Mouse (Mus musculus) MEL (cell line): ENCODE data around the gene Ccdc155. TPM values are rescaled to one million over a fixed set of nuclear protein-coding genes. Genes with fewer than 3 reads are reported as not detected.

Experiments
- DNase-seq: peaks from one replicate; pipeline ENCODE4 v3.0.0; 2011; ENCODE audit warnings: low read depth, low spot score
- H3K27ac ChIP-seq: 2 replicates; pipeline ENCODE4 v1.5.1; 2012; ENCODE audit warnings: low read depth, mild to moderate bottlenecking, control low read depth, low read length, moderate library complexity; ENCODE audit not compliant: control insufficient read depth
- H3K27me3 ChIP-seq, 2 experiments: fragments of 150-350 bp in 1 of 2; sonication (generic) in 1 of 2; 2 replicates each; pipeline ENCODE4 v1.6.1; 2012; ENCODE audit warnings: low read length in 2 of 2, mild to moderate bottlenecking in 2 of 2, improper control_type of control experiment in 1 of 2, moderate library complexity in 1 of 2; ENCODE audit not compliant: insufficient read depth in 2 of 2, control insufficient read depth in 1 of 2
- H3K36me3 ChIP-seq, 2 experiments: 2 replicates each; pipeline ENCODE4 v1.6.1; 2012 to 2014; ENCODE audit warnings: low read length in 2 of 2, improper control_type of control experiment in 1 of 2, inconsistent platforms in 1 of 2, mild to moderate bottlenecking in 1 of 2; ENCODE audit not compliant: insufficient read depth in 2 of 2, control insufficient read depth in 1 of 2
- H3K4me1 ChIP-seq, 2 experiments: fragments of 150-350 bp in 1 of 2; sonication (generic) in 1 of 2; 2 replicates each; pipeline ENCODE4 v1.6.1; 2012; ENCODE audit warnings: low read length in 2 of 2, improper control_type of control experiment in 1 of 2, mild to moderate bottlenecking in 1 of 2; ENCODE audit not compliant: insufficient read depth in 2 of 2, control insufficient read depth in 1 of 2
- H3K4me3 ChIP-seq, 2 experiments: fragments of 150-350 bp in 1 of 2; sonication (generic) in 1 of 2; 2 replicates each; pipeline ENCODE4 v1.5.1; 2012; ENCODE audit warnings: low read depth in 2 of 2, low read length in 2 of 2, mild to moderate bottlenecking in 2 of 2, moderate library complexity in 2 of 2, control low read depth in 1 of 2, improper control_type of control experiment in 1 of 2; ENCODE audit not compliant: control insufficient read depth in 1 of 2, insufficient read depth in 1 of 2
- H3K79me2 ChIP-seq: 2 replicates; pipeline ENCODE4 v1.6.1; 2012; ENCODE audit warnings: mild to moderate bottlenecking, low read length, moderate library complexity; ENCODE audit not compliant: control insufficient read depth, poor library complexity, insufficient read depth
- H3K9ac ChIP-seq: 2 replicates; pipeline ENCODE4 v1.6.1; 2012; ENCODE audit warnings: low read depth, mild to moderate bottlenecking, control low read depth, low read length, moderate library complexity; ENCODE audit not compliant: control insufficient read depth, poor library complexity, severe bottlenecking
- H3K9me3 ChIP-seq: fragments of 150-350 bp; sonication (generic); replicated peaks from 2 replicates; pipeline ENCODE4 v1.6.1; 2012; ENCODE audit warnings: mild to moderate bottlenecking, low read length, improper control_type of control experiment, moderate library complexity; ENCODE audit not compliant: insufficient read depth
- BHLHE40 ChIP-seq: IDR thresholded peaks from 2 replicates; pipeline ENCODE4 v1.6.1; 2012; ENCODE audit warnings: low read depth, mild to moderate bottlenecking, inconsistent platforms, low read length, improper control_type of control experiment, borderline replicate concordance
- CHD1 ChIP-seq: IDR thresholded peaks from 2 replicates; pipeline ENCODE4 v1.6.1; 2012; ENCODE audit warnings: low read depth, mild to moderate bottlenecking, inconsistent platforms, low read length, improper control_type of control experiment
- CHD2 ChIP-seq: IDR thresholded peaks from 2 replicates; pipeline ENCODE4 v1.6.1; 2011; ENCODE audit warnings: low read length, improper control_type of control experiment
- CTCF ChIP-seq, 3 experiments: IDR thresholded peaks in 2 of 3; conservative IDR thresholded peaks in 1 of 3; 2 replicates each; pipeline ENCODE4 v1.5.1; 2011 to 2012; ENCODE audit warnings: low read length in 3 of 3, low read depth in 2 of 3, mild to moderate bottlenecking in 2 of 3, improper control_type of control experiment in 1 of 3, inconsistent platforms in 1 of 3, mixed read lengths in 1 of 3, moderate library complexity in 1 of 3; ENCODE audit not compliant: control insufficient read depth in 1 of 3, insufficient read depth in 1 of 3, poor library complexity in 1 of 3, severe bottlenecking in 1 of 3
- E2F4 ChIP-seq: IDR thresholded peaks from 2 replicates; pipeline ENCODE4 v1.6.1; 2011; ENCODE audit warnings: low read depth, low read length, improper control_type of control experiment, borderline replicate concordance
- ELF1 ChIP-seq: IDR thresholded peaks from 2 replicates; pipeline ENCODE4 v1.6.1; 2014; ENCODE audit warnings: low read depth, mild to moderate bottlenecking, inconsistent platforms, low read length, improper control_type of control experiment, moderate library complexity
- EP300 ChIP-seq, 2 experiments: IDR thresholded peaks; 2 replicates each; pipeline ENCODE4 v1.6.1; 2011; ENCODE audit warnings: improper control_type of control experiment in 2 of 2, low read length in 2 of 2, low read depth in 1 of 2, mild to moderate bottlenecking in 1 of 2
- GABPA ChIP-seq: IDR thresholded peaks from 2 replicates; pipeline ENCODE4 v1.6.1; 2012; ENCODE audit warnings: low read depth, mild to moderate bottlenecking, inconsistent platforms, low read length, improper control_type of control experiment, moderate library complexity
- GATA1 ChIP-seq: IDR thresholded peaks from 2 replicates; pipeline ENCODE4 v1.6.1; 2011; ENCODE audit warnings: low read depth, low read length, improper control_type of control experiment
- HCFC1 ChIP-seq: IDR thresholded peaks from 2 replicates; pipeline ENCODE4 v1.6.1; 2012; ENCODE audit warnings: low read depth, mild to moderate bottlenecking, inconsistent platforms, low read length, improper control_type of control experiment, moderate library complexity
- JUND ChIP-seq: IDR thresholded peaks from 2 replicates; pipeline ENCODE4 v1.6.1; 2011; ENCODE audit warnings: low read depth, mild to moderate bottlenecking, improper control_type of control experiment, low read length
- KAT2A ChIP-seq: conservative IDR thresholded peaks from 2 replicates; pipeline ENCODE4 v1.6.1; 2012; ENCODE audit warnings: low read depth, low read length, improper control_type of control experiment, inconsistent platforms
- MAFK ChIP-seq: IDR thresholded peaks from 2 replicates; pipeline ENCODE4 v1.6.1; 2011; ENCODE audit warnings: low read depth, mild to moderate bottlenecking, low read length, improper control_type of control experiment, borderline replicate concordance
- MAX ChIP-seq: IDR thresholded peaks from 2 replicates; pipeline ENCODE4 v1.6.1; 2011; ENCODE audit warnings: low read length, improper control_type of control experiment
- MEF2A ChIP-seq: IDR thresholded peaks from 2 replicates; pipeline ENCODE4 v1.6.1; 2014; ENCODE audit warnings: low read depth, mild to moderate bottlenecking, inconsistent platforms, low read length, improper control_type of control experiment; ENCODE audit not compliant: poor library complexity, insufficient replicate concordance, severe bottlenecking; ENCODE audit errors: extremely low read depth
- MXI1 ChIP-seq: IDR thresholded peaks from 2 replicates; pipeline ENCODE4 v1.6.1; 2011; ENCODE audit warnings: mild to moderate bottlenecking, low read depth, low read length, improper control_type of control experiment
- MYB ChIP-seq: IDR thresholded peaks from 2 replicates; pipeline ENCODE4 v1.6.1; 2011; ENCODE audit warnings: mild to moderate bottlenecking, low read depth, low read length, improper control_type of control experiment
- MYC ChIP-seq: IDR thresholded peaks from 2 replicates; pipeline ENCODE4 v1.6.1; 2011; ENCODE audit warnings: low read depth, mild to moderate bottlenecking, low read length, improper control_type of control experiment, moderate library complexity
- NRF1 ChIP-seq: IDR thresholded peaks from 2 replicates; pipeline ENCODE4 v1.6.1; 2014; ENCODE audit warnings: low read depth, mild to moderate bottlenecking, inconsistent platforms, low read length, improper control_type of control experiment, moderate library complexity; ENCODE audit not compliant: poor library complexity, insufficient read depth, severe bottlenecking
- POLR2A ChIP-seq, 2 experiments: IDR thresholded peaks; 2 replicates each; pipeline ENCODE4 v1.6.1; 2011 to 2012; ENCODE audit warnings: low read length in 2 of 2, mild to moderate bottlenecking in 2 of 2, control low read depth in 1 of 2, improper control_type of control experiment in 1 of 2, low read depth in 1 of 2, moderate library complexity in 1 of 2; ENCODE audit not compliant: control insufficient read depth in 1 of 2, insufficient read depth in 1 of 2, poor library complexity in 1 of 2
- POLR2AphosphoS2 ChIP-seq: IDR thresholded peaks from 2 replicates; pipeline ENCODE4 v1.6.1; 2011; ENCODE audit warnings: low read length, improper control_type of control experiment
- POLR2AphosphoS5 ChIP-seq: IDR thresholded peaks from 2 replicates; pipeline ENCODE4 v1.6.1; 2012; ENCODE audit warnings: low read depth, borderline replicate concordance, mild to moderate bottlenecking, inconsistent platforms, low read length, moderate library complexity, mixed read lengths
- SIN3A ChIP-seq: IDR thresholded peaks from 2 replicates; pipeline ENCODE4 v1.6.1; 2012; ENCODE audit warnings: low read length, improper control_type of control experiment, inconsistent platforms
- SMC3 ChIP-seq: IDR thresholded peaks from 2 replicates; pipeline ENCODE4 v1.6.1; 2011; ENCODE audit warnings: low read depth, low read length, improper control_type of control experiment
- TAL1 ChIP-seq: IDR thresholded peaks from 2 replicates; pipeline ENCODE4 v1.6.1; 2012; ENCODE audit warnings: mild to moderate bottlenecking, inconsistent platforms, low read length, moderate library complexity, mixed read lengths
- TBP ChIP-seq: IDR thresholded peaks from 2 replicates; pipeline ENCODE4 v1.8.0; 2011; ENCODE audit warnings: low read depth, low read length, improper control_type of control experiment
- TCF12 ChIP-seq: IDR thresholded peaks from 2 replicates; pipeline ENCODE4 v1.6.1; 2014; ENCODE audit warnings: low read depth, mild to moderate bottlenecking, inconsistent platforms, low read length, improper control_type of control experiment, moderate library complexity
- UBTF ChIP-seq: IDR thresholded peaks from 2 replicates; pipeline ENCODE4 v1.6.1; 2012; ENCODE audit warnings: low read depth, mild to moderate bottlenecking, inconsistent platforms, low read length, improper control_type of control experiment, moderate library complexity, borderline replicate concordance; ENCODE audit not compliant: insufficient read depth
- ZC3H11A ChIP-seq: IDR thresholded peaks from 2 replicates; pipeline ENCODE4 v1.6.1; 2012; ENCODE audit warnings: low read depth, mild to moderate bottlenecking, inconsistent platforms, low read length, improper control_type of control experiment
- ZNF384 ChIP-seq: IDR thresholded peaks from 2 replicates; pipeline ENCODE4 v1.6.1; 2012; ENCODE audit warnings: low read depth, mild to moderate bottlenecking, inconsistent platforms, low read length, improper control_type of control experiment
- polyA plus RNA-seq, 2 experiments: library from polyadenylated mRNA; stranded (reverse) in 1 of 2; unstranded in 1 of 2; fragments of >175 nt in 1 of 2; fragments of >200 nt in 1 of 2; gene quantifications; 2 replicates each; pipeline versions ENCODE4 v1.2.1 to v1.2.4; 2012; ENCODE audit warnings: low replicate concordance in 2 of 2, low read depth in 1 of 2; ENCODE audit not compliant: insufficient read length in 2 of 2, insufficient read depth in 1 of 2, missing spikeins in 1 of 2
- total RNA-seq: library from RNA; depleted of rRNA; stranded (reverse); fragments of 300-350 nt; gene quantifications from 2 replicates; pipeline ENCODE4 v1.2.3, GENCODE M21; 2012

Gene Ccdc155
- total and polyA plus RNA-seq, 3 experiments, result 0.27 to 0.38 TPM; not detected in 1

GRCm38 (mm10) chr7:45238723-45239496, 34.2 kb upstream of the Ccdc155 start, which contains the start of gene Cd37 (continued):
- TF ChIP-seq MYB (no peak), TBP (peak; percentile 86), HCFC1 (peak; percentile 54; the same call in 1 of the 2 replicates), UBTF (no peak), POLR2AphosphoS5 (no peak), CHD1 (no peak), E2F4 (no peak), MYC (peak; percentile 64), EP300 (IDR thresholded peaks at IDR 0.05; ENCODE audit: low read depth in 1 of 2, low read length in 2 of 2) (no peak), MAFK (no peak), SMC3 (no peak), ZC3H11A (no peak), GATA1 (no peak), NRF1 (no peak), MAX (peak; percentile 46; the same call in 1 of the 2 replicates), MEF2A (no peak), CTCF (IDR thresholded peaks at IDR 0.05 in 2 of 3, conservative IDR thresholded peaks at IDR 0.05 in 1 of 3; ENCODE audit: control insufficient read depth in 1 of 3, insufficient read depth in 1 of 3, low read depth in 2 of 3, low read length in 3 of 3, poor library complexity in 1 of 3, severe bottlenecking in 1 of 3) (no peak), JUND (no peak), SIN3A (peak; percentile 67; the same call in 1 of the 2 replicates)
- TF ChIP-seq, all 39 proteins: peak for 13

- Histone ChIP-seq H3K4me1 (peaks cover 6 to 22% of the 10 kb centered on the region in 2 experiments), H3K27ac (peak overlapping the region; percentile 83), H3K27me3 (no peaks in the 10 kb centered on the region; a peak in 1 of 4 replicates), H3K4me3 (peak overlapping the region; percentile 82 to 94), H3K9me3 (no peaks in the 10 kb centered on the region), H3K79me2 (peaks cover 4% of the 10 kb centered on the region), H3K9ac (peak overlapping the region; percentile 90), H3K36me3 (peaks cover 0 to 11% of the 10 kb centered on the region in 2 experiments; a peak in 2 of 4 replicates)
- DNase-seq, result peak; percentile 60
- no peak for TF ChIP-seq CTCF (IDR thresholded peaks at IDR 0.05 in 2 of 3, conservative IDR thresholded peaks at IDR 0.05 in 1 of 3; ENCODE audit: control insufficient read depth in 1 of 3, insufficient read depth in 1 of 3, low read depth in 2 of 3, low read length in 3 of 3, poor library complexity in 1 of 3, severe bottlenecking in 1 of 3)
- TF ChIP-seq ZNF384, result no peak
- TF ChIP-seq SIN3A, result no peak
- no peak for TF ChIP-seq CHD2
- no peak for TF ChIP-seq JUND
- no peak for TF ChIP-seq GABPA
- no peak for TF ChIP-seq MAFK
- TF ChIP-seq TCF12, result no peak
- peak in 1 of 2 experiments; percentile 14; a peak in 1 of 4 replicates for TF ChIP-seq EP300 (IDR thresholded peaks at IDR 0.05; ENCODE audit: low read depth in 1 of 2, low read length in 2 of 2)
- no peak for TF ChIP-seq SMC3
- TF ChIP-seq KAT2A, result no peak
- no peak for TF ChIP-seq POLR2AphosphoS2
- peak; percentile 37; the same call in 1 of the 2 replicates for TF ChIP-seq MXI1
- TF ChIP-seq BHLHE40, result no peak
- no peak for TF ChIP-seq POLR2A (IDR thresholded peaks at IDR 0.05; ENCODE audit: control insufficient read depth in 1 of 2, insufficient read depth in 1 of 2, low read depth in 1 of 2, low read length in 2 of 2, poor library complexity in 1 of 2)
- 0 out of 2 replicates have a peak, but pooled peaks have one; percentile 36 for TF ChIP-seq MAX
- no peak for TF ChIP-seq MYB
- no peak for TF ChIP-seq ELF1
- TF ChIP-seq TBP, result no peak
- TF ChIP-seq GATA1, result no peak
- TF ChIP-seq CHD1, result peak; percentile 69; the same call in 1 of the 2 replicates
- TF ChIP-seq TAL1, result no peak
These were observed 33.3 kb upstream of the Ccdc155 start for GRCm38 (mm10) chr7:45237747-45238699.
